Mouse (Mus musculus) MEL (cell line): ENCODE data around the gene Pde6d. TPM values are rescaled to one million over a fixed set of nuclear protein-coding genes. Genes with fewer than 3 reads are reported as not detected.

Experiments
- DNase-seq: peaks from one replicate; pipeline ENCODE4 v3.0.0; 2011; ENCODE audit warnings: low read depth, low spot score
- H3K27ac ChIP-seq: 2 replicates; pipeline ENCODE4 v1.5.1; 2012; ENCODE audit warnings: low read depth, mild to moderate bottlenecking, control low read depth, low read length, moderate library complexity; ENCODE audit not compliant: control insufficient read depth
- H3K27me3 ChIP-seq, 2 experiments: fragments of 150-350 bp in 1 of 2; sonication (generic) in 1 of 2; 2 replicates each; pipeline ENCODE4 v1.6.1; 2012; ENCODE audit warnings: low read length in 2 of 2, mild to moderate bottlenecking in 2 of 2, improper control_type of control experiment in 1 of 2, moderate library complexity in 1 of 2; ENCODE audit not compliant: insufficient read depth in 2 of 2, control insufficient read depth in 1 of 2
- H3K36me3 ChIP-seq, 2 experiments: 2 replicates each; pipeline ENCODE4 v1.6.1; 2012 to 2014; ENCODE audit warnings: low read length in 2 of 2, improper control_type of control experiment in 1 of 2, inconsistent platforms in 1 of 2, mild to moderate bottlenecking in 1 of 2; ENCODE audit not compliant: insufficient read depth in 2 of 2, control insufficient read depth in 1 of 2
- H3K4me1 ChIP-seq, 2 experiments: fragments of 150-350 bp in 1 of 2; sonication (generic) in 1 of 2; 2 replicates each; pipeline ENCODE4 v1.6.1; 2012; ENCODE audit warnings: low read length in 2 of 2, improper control_type of control experiment in 1 of 2, mild to moderate bottlenecking in 1 of 2; ENCODE audit not compliant: insufficient read depth in 2 of 2, control insufficient read depth in 1 of 2
- H3K4me3 ChIP-seq, 2 experiments: fragments of 150-350 bp in 1 of 2; sonication (generic) in 1 of 2; 2 replicates each; pipeline ENCODE4 v1.5.1; 2012; ENCODE audit warnings: low read depth in 2 of 2, low read length in 2 of 2, mild to moderate bottlenecking in 2 of 2, moderate library complexity in 2 of 2, control low read depth in 1 of 2, improper control_type of control experiment in 1 of 2; ENCODE audit not compliant: control insufficient read depth in 1 of 2, insufficient read depth in 1 of 2
- H3K79me2 ChIP-seq: 2 replicates; pipeline ENCODE4 v1.6.1; 2012; ENCODE audit warnings: mild to moderate bottlenecking, low read length, moderate library complexity; ENCODE audit not compliant: control insufficient read depth, poor library complexity, insufficient read depth
- H3K9ac ChIP-seq: 2 replicates; pipeline ENCODE4 v1.6.1; 2012; ENCODE audit warnings: low read depth, mild to moderate bottlenecking, control low read depth, low read length, moderate library complexity; ENCODE audit not compliant: control insufficient read depth, poor library complexity, severe bottlenecking
- H3K9me3 ChIP-seq: fragments of 150-350 bp; sonication (generic); replicated peaks from 2 replicates; pipeline ENCODE4 v1.6.1; 2012; ENCODE audit warnings: mild to moderate bottlenecking, low read length, improper control_type of control experiment, moderate library complexity; ENCODE audit not compliant: insufficient read depth
- BHLHE40 ChIP-seq: IDR thresholded peaks from 2 replicates; pipeline ENCODE4 v1.6.1; 2012; ENCODE audit warnings: low read depth, mild to moderate bottlenecking, inconsistent platforms, low read length, improper control_type of control experiment, borderline replicate concordance
- CHD1 ChIP-seq: IDR thresholded peaks from 2 replicates; pipeline ENCODE4 v1.6.1; 2012; ENCODE audit warnings: low read depth, mild to moderate bottlenecking, inconsistent platforms, low read length, improper control_type of control experiment
- CHD2 ChIP-seq: IDR thresholded peaks from 2 replicates; pipeline ENCODE4 v1.6.1; 2011; ENCODE audit warnings: low read length, improper control_type of control experiment
- CTCF ChIP-seq, 3 experiments: IDR thresholded peaks in 2 of 3; conservative IDR thresholded peaks in 1 of 3; 2 replicates each; pipeline ENCODE4 v1.5.1; 2011 to 2012; ENCODE audit warnings: low read length in 3 of 3, low read depth in 2 of 3, mild to moderate bottlenecking in 2 of 3, improper control_type of control experiment in 1 of 3, inconsistent platforms in 1 of 3, mixed read lengths in 1 of 3, moderate library complexity in 1 of 3; ENCODE audit not compliant: control insufficient read depth in 1 of 3, insufficient read depth in 1 of 3, poor library complexity in 1 of 3, severe bottlenecking in 1 of 3
- E2F4 ChIP-seq: IDR thresholded peaks from 2 replicates; pipeline ENCODE4 v1.6.1; 2011; ENCODE audit warnings: low read depth, low read length, improper control_type of control experiment, borderline replicate concordance
- GABPA ChIP-seq: IDR thresholded peaks from 2 replicates; pipeline ENCODE4 v1.6.1; 2012; ENCODE audit warnings: low read depth, mild to moderate bottlenecking, inconsistent platforms, low read length, improper control_type of control experiment, moderate library complexity
- GATA1 ChIP-seq: IDR thresholded peaks from 2 replicates; pipeline ENCODE4 v1.6.1; 2011; ENCODE audit warnings: low read depth, low read length, improper control_type of control experiment
- MAX ChIP-seq: IDR thresholded peaks from 2 replicates; pipeline ENCODE4 v1.6.1; 2011; ENCODE audit warnings: low read length, improper control_type of control experiment
- MAZ ChIP-seq: IDR thresholded peaks from 2 replicates; pipeline ENCODE4 v1.6.1; 2012; ENCODE audit warnings: low read depth, mild to moderate bottlenecking, inconsistent platforms, low read length, improper control_type of control experiment
- MXI1 ChIP-seq: IDR thresholded peaks from 2 replicates; pipeline ENCODE4 v1.6.1; 2011; ENCODE audit warnings: mild to moderate bottlenecking, low read depth, low read length, improper control_type of control experiment
- MYC ChIP-seq: IDR thresholded peaks from 2 replicates; pipeline ENCODE4 v1.6.1; 2011; ENCODE audit warnings: low read depth, mild to moderate bottlenecking, low read length, improper control_type of control experiment, moderate library complexity
- NELFE ChIP-seq: IDR thresholded peaks from 2 replicates; pipeline ENCODE4 v1.6.1; 2011; ENCODE audit warnings: low read depth, low read length, improper control_type of control experiment
- NRF1 ChIP-seq: IDR thresholded peaks from 2 replicates; pipeline ENCODE4 v1.6.1; 2014; ENCODE audit warnings: low read depth, mild to moderate bottlenecking, inconsistent platforms, low read length, improper control_type of control experiment, moderate library complexity; ENCODE audit not compliant: poor library complexity, insufficient read depth, severe bottlenecking
- SMC3 ChIP-seq: IDR thresholded peaks from 2 replicates; pipeline ENCODE4 v1.6.1; 2011; ENCODE audit warnings: low read depth, low read length, improper control_type of control experiment
- TBP ChIP-seq: IDR thresholded peaks from 2 replicates; pipeline ENCODE4 v1.8.0; 2011; ENCODE audit warnings: low read depth, low read length, improper control_type of control experiment
- UBTF ChIP-seq: IDR thresholded peaks from 2 replicates; pipeline ENCODE4 v1.6.1; 2012; ENCODE audit warnings: low read depth, mild to moderate bottlenecking, inconsistent platforms, low read length, improper control_type of control experiment, moderate library complexity, borderline replicate concordance; ENCODE audit not compliant: insufficient read depth
- USF2 ChIP-seq, 2 experiments: IDR thresholded peaks; 2 replicates each; pipeline ENCODE4 v1.6.1; 2011 to 2012; ENCODE audit warnings: improper control_type of control experiment in 2 of 2, low read length in 2 of 2, borderline replicate concordance in 1 of 2, inconsistent platforms in 1 of 2, low read depth in 1 of 2, mild to moderate bottlenecking in 1 of 2; ENCODE audit not compliant: insufficient read depth in 1 of 2
- ZC3H11A ChIP-seq: IDR thresholded peaks from 2 replicates; pipeline ENCODE4 v1.6.1; 2012; ENCODE audit warnings: low read depth, mild to moderate bottlenecking, inconsistent platforms, low read length, improper control_type of control experiment
- ZMIZ1 ChIP-seq: IDR thresholded peaks from 2 replicates; pipeline ENCODE4 v1.6.1; 2012; ENCODE audit warnings: low read depth, mild to moderate bottlenecking, inconsistent platforms, low read length, improper control_type of control experiment, moderate library complexity
- polyA plus RNA-seq, 2 experiments: library from polyadenylated mRNA; stranded (reverse) in 1 of 2; unstranded in 1 of 2; fragments of >175 nt in 1 of 2; fragments of >200 nt in 1 of 2; gene quantifications; 2 replicates each; pipeline versions ENCODE4 v1.2.1 to v1.2.4; 2012; ENCODE audit warnings: low replicate concordance in 2 of 2, low read depth in 1 of 2; ENCODE audit not compliant: insufficient read length in 2 of 2, insufficient read depth in 1 of 2, missing spikeins in 1 of 2
- total RNA-seq: library from RNA; depleted of rRNA; stranded (reverse); fragments of 300-350 nt; gene quantifications from 2 replicates; pipeline ENCODE4 v1.2.3, GENCODE M21; 2012

The Pde6d gene
- total and polyA plus RNA-seq, 3 experiments = 13.4 to 79.9 TPM; not detected in 1

DNA sequence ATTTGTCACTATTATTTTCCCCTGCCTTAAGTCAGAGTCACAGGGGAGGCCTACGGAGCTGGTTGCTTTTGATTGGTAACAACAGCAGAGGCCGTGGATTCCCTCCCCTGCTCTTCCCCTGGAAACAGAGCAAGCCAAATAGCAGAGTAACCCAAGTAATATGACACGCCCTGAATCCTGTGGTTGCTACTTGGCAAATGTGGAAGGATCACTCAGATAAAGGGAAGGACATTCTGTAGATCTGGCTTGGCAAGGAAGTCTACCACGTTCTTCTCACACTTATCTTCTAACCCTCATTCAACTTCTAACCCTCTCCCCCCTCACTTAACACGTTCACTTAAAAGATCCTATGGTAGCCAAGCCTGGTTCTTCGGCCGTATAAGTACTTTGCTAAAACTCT lies 24.6 kb downstream of the Pde6d start (continued):
- TF ChIP-seq MAZ = 0 out of 2 replicates have a peak, but pooled peaks have one; percentile 48
- no peak; the same call in 1 of the 2 replicates for TF ChIP-seq ZC3H11A
- TF ChIP-seq SMC3 = no peak
- no peak for TF ChIP-seq UBTF
- no peak; the same call in 1 of the 2 replicates for TF ChIP-seq NELFE
- TF ChIP-seq MXI1 = peak; percentile 81
- TF ChIP-seq TBP = peak; percentile 57; the same call in 1 of the 2 replicates
- TF ChIP-seq USF2 (IDR thresholded peaks at IDR 0.05; ENCODE audit: borderline replicate concordance in 1 of 2, insufficient read depth in 1 of 2, low read depth in 1 of 2, low read length in 2 of 2) = no peak
- peak; percentile 80; the same call in 1 of the 2 replicates for TF ChIP-seq BHLHE40
- TF ChIP-seq MYC = peak; percentile 91
- TF ChIP-seq CTCF (IDR thresholded peaks at IDR 0.05 in 2 of 3, conservative IDR thresholded peaks at IDR 0.05 in 1 of 3; ENCODE audit: control insufficient read depth in 1 of 3, insufficient read depth in 1 of 3, low read depth in 2 of 3, low read length in 3 of 3, poor library complexity in 1 of 3, severe bottlenecking in 1 of 3) = no peak
- TF ChIP-seq NRF1 = no peak
- peak; percentile 71 for TF ChIP-seq GATA1

DNA sequence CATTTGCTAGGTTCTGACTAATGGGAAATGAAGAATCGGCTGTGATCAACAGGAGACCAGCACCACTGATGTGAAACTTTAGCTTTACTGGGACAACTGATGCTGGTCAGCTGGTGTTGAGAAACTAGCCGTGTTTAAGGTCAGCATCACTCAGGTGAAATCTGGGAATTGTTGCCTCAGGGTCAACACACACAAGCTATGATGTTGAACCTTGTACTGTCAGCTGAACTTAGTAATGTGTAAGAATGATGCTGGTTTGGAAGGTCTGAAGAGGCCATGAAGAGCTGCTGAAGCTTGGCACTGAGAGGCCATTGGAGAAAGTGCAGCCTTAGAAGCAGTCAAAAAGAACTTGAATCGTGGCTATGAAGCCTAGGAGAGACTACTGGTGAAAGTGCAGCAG lies 26.8 kb downstream of the Pde6d start:
- TF ChIP-seq GABPA = no peak
- TF ChIP-seq CHD2 = no peak
- no peak for TF ChIP-seq UBTF
- no peak for TF ChIP-seq E2F4
- TF ChIP-seq CTCF (IDR thresholded peaks at IDR 0.05 in 2 of 3, conservative IDR thresholded peaks at IDR 0.05 in 1 of 3; ENCODE audit: control insufficient read depth in 1 of 3, insufficient read depth in 1 of 3, low read depth in 2 of 3, low read length in 3 of 3, poor library complexity in 1 of 3, severe bottlenecking in 1 of 3) = no peak
- TF ChIP-seq CHD1 = no peak
- no peak for TF ChIP-seq MAX
- no peak for TF ChIP-seq MAZ
- TF ChIP-seq MXI1 = no peak
- TF ChIP-seq SMC3 = no peak
- TF ChIP-seq ZMIZ1 = no peak
- peaks cover 51% of the 10 kb centered on the region in 2 experiments for H3K4me1 ChIP-seq
- no peak overlapping the region for H3K27ac ChIP-seq
- no peak overlapping the region for H3K9ac ChIP-seq
- H3K4me3 ChIP-seq = no peak overlapping the region
- H3K27me3 ChIP-seq = no peaks in the 10 kb centered on the region
- DNase-seq = no peak
- H3K9me3 ChIP-seq = no peaks in the 10 kb centered on the region
- no peaks in the 10 kb centered on the region for H3K79me2 ChIP-seq
- H3K36me3 ChIP-seq = peaks cover 13 to 61% of the 10 kb centered on the region in 2 experiments
